Mouse (Mus musculus) urinary bladder, adult 18-20 months (tissue): ENCODE measurements around the gene Zfp454.
A peak's percentile ranks its signal among the peaks of the same experiment; 100 is the strongest.

ENCODE experiments used
- DNase-seq, 2 experiments: peaks; one replicate each; pipeline ENCODE4 v3.0.0; 2022; ENCODE audit warnings: low spot score in 2 of 2, mixed read lengths in 2 of 2

Gene Zfp454

GRCm38 (mm10) chr11:50887390-50888128 is at the start of gene Zfp454:
Gene Zfp454 (minus strand): TSS chr11:50887651.
- DNase-seq, result peak; percentile 69 to 77

GRCm38 (mm10) chr11:50932040-50932439 is 44.6 kb upstream of the Zfp454 start:
- no peak for DNase-seq

- peak; percentile 76 to 79 for DNase-seq
Observed at GRCm38 (mm10) chr11:50931451-50931866, 44.0 kb upstream of the Zfp454 start, which contains the start of gene Zfp354b. Gene Zfp354b (minus strand): TSS chr11:50931633.

- no peak for DNase-seq
Observed at GRCm38 (mm10) chr11:50931021-50931420, 43.6 kb upstream of the Zfp454 start.

GRCm38 (mm10) chr11:50930469-50931014 is 43.1 kb upstream of the Zfp454 start:
- DNase-seq, result no peak

- DNase-seq, result peak; percentile 86 to 87
Observed at GRCm38 (mm10) chr11:50915671-50916320, 28.3 kb upstream of the Zfp454 start, which contains the start of gene Zfp2. Gene Zfp2 (minus strand): TSS chr11:50916165.

GRCm38 (mm10) chr11:50914461-50914860 is 27.0 kb upstream of the Zfp454 start:
- DNase-seq, result no peak

GRCm38 (mm10) chr11:50913301-50913700 is 25.9 kb upstream of the Zfp454 start:
- no peak for DNase-seq

- no peak for DNase-seq
Observed at GRCm38 (mm10) chr11:50908136-50908535, 20.7 kb upstream of the Zfp454 start.

- DNase-seq, result no peak
Observed at GRCm38 (mm10) chr11:50897359-50897758, 9.9 kb upstream of the Zfp454 start.

- DNase-seq, result no peak
Observed at GRCm38 (mm10) chr11:50892441-50892840, 5.0 kb upstream of the Zfp454 start.

GRCm38 (mm10) chr11:50886933-50887293 is 538 bp downstream of the Zfp454 start:
- no peak for DNase-seq

- DNase-seq, result no peak
Observed at GRCm38 (mm10) chr11:50886231-50886932, 1.1 kb downstream of the Zfp454 start.

GRCm38 (mm10) chr11:50883756-50884155 is 3.7 kb downstream of the Zfp454 start:
- no peak for DNase-seq

GRCm38 (mm10) chr11:50878641-50879040 is 8.8 kb downstream of the Zfp454 start:
- no peak for DNase-seq

GRCm38 (mm10) chr11:50850989-50851601 is 36.4 kb downstream of the Zfp454 start:
- DNase-seq, result peak in 1 of 2 experiments; percentile 19

GRCm38 (mm10) chr11:50850177-50850735 is 37.2 kb downstream of the Zfp454 start, which contains the start of gene Grm6:
Gene Grm6 (plus strand): TSS chr11:50850685.
- DNase-seq, result no peak

- DNase-seq, result no peak
Observed at GRCm38 (mm10) chr11:50849310-50849709, 38.1 kb downstream of the Zfp454 start.

GRCm38 (mm10) chr11:50848520-50849137 is 38.8 kb downstream of the Zfp454 start:
- no peak for DNase-seq

GRCm38 (mm10) chr11:50847047-50847446 is 40.4 kb downstream of the Zfp454 start:
- DNase-seq, result no peak

GRCm38 (mm10) chr11:50845951-50846350 is 41.5 kb downstream of the Zfp454 start:
- no peak for DNase-seq
